Mouse (Mus musculus): ENCODE data around the gene Tsga13.

GRCm38 (mm10) chr6:30907970-30908369, 7.4 kb downstream of the Tsga13 start:
- no peak for TF ChIP-seq POLR2A (IDR thresholded peaks at IDR 0.05; ENCODE audit: control insufficient read depth, extremely low read depth, insufficient read depth, low read length, poor library complexity)
- no peak for TF ChIP-seq CTCF (IDR thresholded peaks at IDR 0.05; ENCODE audit: borderline replicate concordance, control insufficient read depth, extremely low read depth, insufficient read depth, low read length, poor library complexity)

Data from thymus, adult 2 months (tissue).